Mouse (Mus musculus) stomach, embryonic 16.5 days (tissue): Measurements from ENCODE around the gene Has3. TPM values are rescaled to one million over a fixed set of nuclear protein-coding genes. Genes with fewer than 3 reads are reported as not detected.
"Not testable (repeated sequence)": the region's sequence is repeated elsewhere in the genome, so short reads cannot be mapped to it uniquely, and the experiment has no call there.

Experiments used
- ATAC-seq: fragments of 200-750 bp; cut with Nextera tagmentation; 2 replicates; pipeline ENCODE4 v1.8.0; 2017; ENCODE audit warnings: moderate number of reproducible peaks, moderate TSS enrichment; ENCODE audit not compliant: insufficient read depth, low FRiP score
- H3K27ac ChIP-seq: fragments of 300-500 bp; sonication (generic); 2 replicates; pipeline ENCODE4 v1.5.1; 2014; ENCODE audit warnings: low read length
- H3K27me3 ChIP-seq: fragments of 300-500 bp; sonication (generic); 2 replicates; pipeline ENCODE4 v1.6.1; 2014; ENCODE audit warnings: low read length, control low read depth, mixed read lengths; ENCODE audit not compliant: control insufficient read depth, insufficient read depth
- H3K36me3 ChIP-seq: fragments of 300-500 bp; sonication (generic); 2 replicates; pipeline ENCODE4 v1.6.1; 2014; ENCODE audit warnings: low read length; ENCODE audit not compliant: control insufficient read depth, insufficient read depth
- H3K4me1 ChIP-seq: fragments of 300-500 bp; sonication (generic); 2 replicates; pipeline ENCODE4 v1.6.1; 2014; ENCODE audit warnings: low read length, control low read depth, mixed read lengths; ENCODE audit not compliant: control insufficient read depth, insufficient read depth
- H3K4me2 ChIP-seq: fragments of 300-500 bp; sonication (generic); 2 replicates; pipeline ENCODE4 v1.6.1; 2014; ENCODE audit warnings: low read depth, low read length, mixed read lengths
- H3K4me3 ChIP-seq: fragments of 300-500 bp; sonication (generic); replicated peaks from 2 replicates; pipeline ENCODE4 v1.5.1; 2014; ENCODE audit warnings: mild to moderate bottlenecking, low read length
- H3K9ac ChIP-seq: fragments of 300-500 bp; sonication (generic); 2 replicates; pipeline ENCODE4 v1.6.1; 2014; ENCODE audit warnings: low read length
- H3K9me3 ChIP-seq: fragments of 300-500 bp; sonication (generic); replicated peaks from 2 replicates; pipeline ENCODE4 v1.6.1; 2016; ENCODE audit warnings: low read length, control low read depth; ENCODE audit not compliant: control insufficient read depth
- WGBS: fragments of 180-500 bp; shearing (Covaris S2); extraction: QIAGEN DNeasy Blood & Tissue Kit; methylation state at CpG from one replicate; pipeline ENCODE4 v1.1.7; 2014; 5-methylcytosine and 5-hydroxymethylcytosine counted together
- polyA plus RNA-seq: library from polyadenylated mRNA; unstranded; fragments of >200 nt; fragmentation: Nextera tagmentation; extraction: Ambion mirVana; gene quantifications from 2 replicates; pipeline ENCODE4 v1.2.1, GENCODE M21; 2015

Gene Has3
- polyA plus RNA-seq, 1 experiment from 2014 or later, result 0.81 TPM

GRCm38 (mm10) chr8:106872454-106873034, 2.5 kb downstream of the Has3 start:
- WGBS, result 17% methylated on average over 8 of the region's 8 CpGs
- H3K27me3 ChIP-seq, result peaks cover 7% of the 10 kb centered on the region

GRCm38 (mm10) chr8:106880121-106880707, 10.2 kb downstream of the Has3 start:
- H3K4me1 ChIP-seq, result no peaks in the 10 kb centered on the region
- ATAC-seq, result no peak
- H3K4me3 ChIP-seq, result no peak overlapping the region
- no peak overlapping the region for H3K9ac ChIP-seq
- H3K27me3 ChIP-seq, result no peaks in the 10 kb centered on the region
- no peak overlapping the region for H3K27ac ChIP-seq
- no peak overlapping the region for H3K4me2 ChIP-seq
- peaks cover 14% of the 10 kb centered on the region; the same call in 1 of the 2 replicates for H3K36me3 ChIP-seq
- H3K9me3 ChIP-seq, result no peaks in the 10 kb centered on the region
- 81% methylated on average over 8 of the region's 8 CpGs for WGBS

More at GRCm38 (mm10) chr8:106872454-106873034, 2.5 kb downstream of the Has3 start:
- peaks cover 19% of the 10 kb centered on the region for H3K4me1 ChIP-seq
- peak overlapping the region; percentile 99 for H3K4me2 ChIP-seq
- H3K27ac ChIP-seq, result no peak overlapping the region
- no peaks in the 10 kb centered on the region for H3K9me3 ChIP-seq
- peak overlapping the region; percentile 71; the same call in 1 of the 2 replicates for H3K9ac ChIP-seq
- peak overlapping the region; percentile 60 for H3K4me3 ChIP-seq
- no peak for ATAC-seq
- H3K36me3 ChIP-seq, result 0 out of 2 replicates have a peak, but pooled peaks cover 6% of the 10 kb centered on the region

GRCm38 (mm10) chr8:106884094-106884493, 14.1 kb downstream of the Has3 start:
- H3K9ac ChIP-seq, ATAC-seq, H3K9me3 ChIP-seq, H3K27ac ChIP-seq, H3K4me3 ChIP-seq, H3K27me3 ChIP-seq, H3K4me2 ChIP-seq, H3K4me1 ChIP-seq: not testable (repeated sequence)
- WGBS, result 96% methylated on average over 11 of the region's 11 CpGs
- peaks cover 13% of the 10 kb centered on the region for H3K36me3 ChIP-seq

GRCm38 (mm10) chr8:106884826-106885400, 14.9 kb downstream of the Has3 start:
- H3K9me3 ChIP-seq, H3K27me3 ChIP-seq, H3K4me3 ChIP-seq, ATAC-seq, H3K36me3 ChIP-seq, H3K9ac ChIP-seq, H3K4me1 ChIP-seq, H3K4me2 ChIP-seq, H3K27ac ChIP-seq: not testable (repeated sequence)
- WGBS, result 89% methylated on average over 4 of the region's 4 CpGs

- Histone ChIP-seq H3K9me3 (no peaks in the 10 kb centered on the region), H3K4me2 (no peak overlapping the region), H3K27me3 (no peaks in the 10 kb centered on the region), H3K36me3 (peaks cover 6% of the 10 kb centered on the region; the same call in 1 of the 2 replicates), H3K27ac (no peak overlapping the region), H3K9ac (no peak overlapping the region), H3K4me3 (no peak overlapping the region), H3K4me1 (peaks cover 4% of the 10 kb centered on the region)
- ATAC-seq, result peak; percentile 72; the same call in 1 of the 2 replicates
- 40% methylated on average over 5 of the region's 5 CpGs for WGBS
Observed at GRCm38 (mm10) chr8:106887336-106888189, 17.5 kb downstream of the Has3 start.

GRCm38 (mm10) chr8:106888803-106889202, 18.8 kb downstream of the Has3 start:
- Histone ChIP-seq H3K4me2 (no peak overlapping the region), H3K9ac (no peak overlapping the region), H3K4me3 (no peak overlapping the region), H3K36me3 (peaks cover 6% of the 10 kb centered on the region; the same call in 1 of the 2 replicates), H3K4me1 (peaks cover 4% of the 10 kb centered on the region), H3K27ac (no peak overlapping the region), H3K27me3 (no peaks in the 10 kb centered on the region), H3K9me3 (no peaks in the 10 kb centered on the region)
- ATAC-seq, result no peak
- 74% methylated on average over 3 of the region's 3 CpGs for WGBS

GRCm38 (mm10) chr8:106892210-106892805, 22.3 kb downstream of the Has3 start:
- peak overlapping the region; percentile 89 for H3K4me3 ChIP-seq
- H3K36me3 ChIP-seq, result 0 out of 2 replicates have a peak, but pooled peaks cover 4% of the 10 kb centered on the region
- H3K4me2 ChIP-seq, result peak overlapping the region; percentile 66
- no peaks in the 10 kb centered on the region for H3K27me3 ChIP-seq
- peaks cover 15% of the 10 kb centered on the region for H3K4me1 ChIP-seq
- peak overlapping the region; percentile 93 for H3K27ac ChIP-seq
- peak overlapping the region; percentile 96 for H3K9ac ChIP-seq
- no peak for ATAC-seq
- no peaks in the 10 kb centered on the region for H3K9me3 ChIP-seq
- under 1% methylated on average over 15 of the region's 15 CpGs for WGBS

GRCm38 (mm10) chr8:106892806-106893451, 22.9 kb downstream of the Has3 start:
- Histone ChIP-seq H3K27ac (peak overlapping the region; percentile 93), H3K9ac (peak overlapping the region; percentile 96), H3K4me2 (peak overlapping the region; percentile 66), H3K36me3 (0 out of 2 replicates have a peak, but pooled peaks cover 6% of the 10 kb centered on the region), H3K27me3 (no peaks in the 10 kb centered on the region), H3K4me3 (peak overlapping the region; percentile 89), H3K4me1 (peaks cover 15% of the 10 kb centered on the region), H3K9me3 (no peaks in the 10 kb centered on the region)
- 2% methylated on average over 41 of the region's 57 CpGs for WGBS
- ATAC-seq, result peak; percentile 84
